Mouse (Mus musculus) hindbrain, embryonic 16.5 days (tissue): ENCODE data around the gene Pde4d. TPM values are rescaled to one million over a fixed set of nuclear protein-coding genes. Genes with fewer than 3 reads are reported as not detected.
A peak's percentile ranks its signal among the peaks of the same experiment; 100 is the strongest.

Source experiments
- ATAC-seq: fragments of 200-750 bp; cut with Nextera tagmentation; 2 replicates; pipeline ENCODE4 v1.8.0; 2017; ENCODE audit warnings: moderate TSS enrichment, moderate library complexity
- H3K27ac ChIP-seq: fragments of 300-500 bp; sonication (generic); 2 replicates; pipeline ENCODE4 v1.5.1; 2014; ENCODE audit warnings: low read depth, mild to moderate bottlenecking, control low read depth, low read length, moderate library complexity
- H3K27me3 ChIP-seq: fragments of 300-500 bp; sonication (generic); replicated peaks from 2 replicates; pipeline ENCODE4 v1.6.1; 2014; ENCODE audit warnings: low read length; ENCODE audit not compliant: control insufficient read depth, insufficient read depth
- H3K36me3 ChIP-seq: fragments of 300-500 bp; sonication (generic); 2 replicates; pipeline ENCODE4 v1.6.1; 2014; ENCODE audit warnings: mild to moderate bottlenecking, low read length, moderate library complexity, mixed read lengths; ENCODE audit not compliant: control insufficient read depth, insufficient read depth
- H3K4me1 ChIP-seq: fragments of 300-500 bp; sonication (generic); 2 replicates; pipeline ENCODE4 v1.6.1; 2014; ENCODE audit warnings: low read depth, low read length; ENCODE audit not compliant: control insufficient read depth, insufficient read depth
- H3K4me2 ChIP-seq: fragments of 300-500 bp; sonication (generic); 2 replicates; pipeline ENCODE4 v1.6.1; 2014; ENCODE audit warnings: mild to moderate bottlenecking, low read length, control low read depth, moderate library complexity
- H3K4me3 ChIP-seq: fragments of 300-500 bp; sonication (generic); 2 replicates; pipeline ENCODE4 v1.5.1; 2014; ENCODE audit warnings: mild to moderate bottlenecking, low read length, control low read depth, moderate library complexity
- H3K9ac ChIP-seq: fragments of 300-500 bp; sonication (generic); 2 replicates; pipeline ENCODE4 v1.6.1; 2014; ENCODE audit warnings: low read depth, mild to moderate bottlenecking, control low read depth, low read length, moderate library complexity
- H3K9me3 ChIP-seq: fragments of 300-500 bp; sonication (generic); 2 replicates; pipeline ENCODE4 v1.6.1; 2014; ENCODE audit warnings: mild to moderate bottlenecking, low read length, moderate library complexity; ENCODE audit not compliant: control insufficient read depth
- WGBS: fragments of 180-500 bp; shearing (Covaris S2); extraction: QIAGEN DNeasy Blood & Tissue Kit; methylation state at CpG from one replicate; pipeline ENCODE4 v1.1.7; 2014; 5-methylcytosine and 5-hydroxymethylcytosine counted together
- polyA plus RNA-seq: library from polyadenylated mRNA; unstranded; fragments of >200 nt; fragmentation: Nextera tagmentation; extraction: Ambion mirVana; gene quantifications from 2 replicates; pipeline ENCODE4 v1.2.1, GENCODE M21; 2015

Pde4d gene
- polyA plus RNA-seq, 1 experiment from 2014 or later, result 18.5 TPM

DNA sequence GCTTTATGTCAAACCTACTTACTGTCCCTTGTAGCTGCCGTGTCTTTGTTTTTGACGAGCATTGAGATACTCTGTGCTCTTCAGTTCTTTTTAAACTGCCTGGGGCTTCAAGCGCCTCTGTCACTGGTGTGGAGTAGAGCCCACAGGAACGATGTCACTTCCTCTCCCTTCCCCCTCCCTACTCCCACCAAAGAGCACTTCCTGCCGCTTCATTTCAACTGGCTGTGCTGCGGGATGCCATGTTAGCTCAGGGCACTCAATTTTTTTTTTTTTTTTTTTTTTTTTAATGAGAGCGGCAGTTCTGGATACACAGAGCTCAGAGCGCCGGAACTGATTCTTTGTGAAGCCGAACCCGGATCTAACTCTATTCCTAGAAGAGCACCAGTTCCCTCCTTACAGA lies 789.5 kb downstream of the Pde4d start:
- 0 out of 2 replicates have a peak, but pooled peaks have one; percentile 29 for ATAC-seq
- WGBS, result 57% methylated on average over 11 of the region's 11 CpGs
- Histone ChIP-seq H3K36me3 (no peaks in the 10 kb centered on the region), H3K27me3 (no peaks in the 10 kb centered on the region), H3K4me1 (peaks cover 8% of the 10 kb centered on the region), H3K27ac (no peak overlapping the region), H3K9me3 (no peaks in the 10 kb centered on the region), H3K4me3 (no peak overlapping the region), H3K9ac (no peak overlapping the region), H3K4me2 (no peak overlapping the region; the same call in 1 of the 2 replicates)

DNA sequence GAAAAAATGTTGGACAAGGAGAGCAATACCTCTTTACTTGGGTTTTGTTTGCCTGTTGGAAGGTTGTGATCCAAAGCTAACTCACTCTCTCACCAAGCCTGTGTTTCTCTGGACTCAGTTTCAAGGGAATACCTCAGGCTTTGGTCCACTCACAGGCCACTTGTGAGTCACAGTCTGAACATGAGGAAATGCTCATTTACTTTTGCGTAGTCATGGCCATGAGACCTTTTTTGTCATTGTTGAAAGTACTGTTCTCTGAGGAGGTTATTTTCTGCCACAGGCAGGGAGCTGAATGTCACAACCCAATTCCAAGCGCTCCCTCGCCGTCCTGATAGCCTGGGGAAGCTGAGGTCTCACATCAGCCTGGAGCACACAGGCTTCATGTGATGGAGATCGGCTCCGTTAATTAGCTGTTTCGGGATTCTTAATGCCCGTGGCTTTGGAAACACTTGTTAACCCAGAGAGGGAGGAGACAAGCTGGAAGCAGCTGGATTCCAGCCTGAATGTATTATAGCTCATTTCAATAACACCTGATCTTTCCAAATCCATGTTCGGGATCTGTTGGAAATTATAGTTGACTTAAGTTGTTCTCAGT lies 792.8 kb downstream of the Pde4d start:
- Histone ChIP-seq H3K27ac (no peak overlapping the region), H3K27me3 (no peaks in the 10 kb centered on the region), H3K36me3 (no peaks in the 10 kb centered on the region), H3K4me3 (no peak overlapping the region), H3K9me3 (no peaks in the 10 kb centered on the region), H3K9ac (no peak overlapping the region), H3K4me2 (no peak overlapping the region; the same call in 1 of the 2 replicates), H3K4me1 (peaks cover 6% of the 10 kb centered on the region)
- no peak for ATAC-seq
- WGBS, result 60% methylated on average over 9 of the region's 9 CpGs

DNA sequence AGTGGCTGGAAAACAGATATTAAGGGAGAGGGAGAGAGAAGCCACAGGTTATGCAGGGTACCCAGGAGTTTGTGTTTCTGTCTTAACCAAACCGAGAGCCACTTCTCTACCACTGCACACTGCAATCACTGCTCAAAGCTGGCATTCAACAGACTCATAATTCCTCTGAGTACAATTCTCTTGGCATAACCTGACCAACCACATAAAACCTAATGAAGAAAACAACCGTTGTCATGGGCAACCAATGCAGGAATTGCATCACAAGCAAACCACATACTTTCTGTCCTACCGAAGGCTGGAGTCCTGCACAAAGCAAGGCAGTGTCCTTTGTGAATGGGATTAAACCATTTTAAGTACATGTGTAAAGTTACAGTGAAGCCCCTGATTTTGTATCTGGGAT lies 793.4 kb downstream of the Pde4d start:
- ATAC-seq, result no peak
- no peak overlapping the region for H3K27ac ChIP-seq
- peaks cover 6% of the 10 kb centered on the region for H3K4me1 ChIP-seq
- WGBS, result 51% methylated on average over 3 of the region's 3 CpGs
- H3K36me3 ChIP-seq, result no peaks in the 10 kb centered on the region
- H3K4me3 ChIP-seq, result no peak overlapping the region
- no peaks in the 10 kb centered on the region for H3K27me3 ChIP-seq
- H3K4me2 ChIP-seq, result no peak overlapping the region
- H3K9ac ChIP-seq, result no peak overlapping the region
- H3K9me3 ChIP-seq, result no peaks in the 10 kb centered on the region

DNA sequence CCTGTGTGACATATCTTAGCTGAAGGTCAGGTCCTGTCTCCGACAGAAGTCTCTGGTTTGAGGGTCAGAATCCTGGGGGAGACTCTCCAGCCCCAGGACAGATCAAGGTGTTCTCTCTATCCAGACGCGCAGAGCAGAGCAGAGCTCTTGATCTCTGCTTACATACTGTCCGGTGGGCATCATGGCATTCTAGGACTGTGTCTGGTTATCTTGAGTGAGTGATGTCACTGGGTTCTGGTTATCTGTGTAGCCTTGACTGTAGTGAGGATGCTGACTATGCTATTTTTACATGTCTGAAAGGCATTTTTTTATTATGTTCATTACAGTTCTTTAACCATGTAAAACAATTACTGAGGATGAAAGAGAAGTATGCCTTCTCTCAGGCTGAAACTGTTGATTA lies 797.3 kb downstream of the Pde4d start:
- Histone ChIP-seq H3K9ac (no peak overlapping the region), H3K4me2 (no peak overlapping the region), H3K9me3 (no peaks in the 10 kb centered on the region), H3K4me3 (no peak overlapping the region), H3K27ac (no peak overlapping the region), H3K36me3 (no peaks in the 10 kb centered on the region), H3K4me1 (peaks cover 6% of the 10 kb centered on the region), H3K27me3 (no peaks in the 10 kb centered on the region)
- no peak for ATAC-seq
- 98% methylated on average over 4 of the region's 4 CpGs for WGBS

DNA sequence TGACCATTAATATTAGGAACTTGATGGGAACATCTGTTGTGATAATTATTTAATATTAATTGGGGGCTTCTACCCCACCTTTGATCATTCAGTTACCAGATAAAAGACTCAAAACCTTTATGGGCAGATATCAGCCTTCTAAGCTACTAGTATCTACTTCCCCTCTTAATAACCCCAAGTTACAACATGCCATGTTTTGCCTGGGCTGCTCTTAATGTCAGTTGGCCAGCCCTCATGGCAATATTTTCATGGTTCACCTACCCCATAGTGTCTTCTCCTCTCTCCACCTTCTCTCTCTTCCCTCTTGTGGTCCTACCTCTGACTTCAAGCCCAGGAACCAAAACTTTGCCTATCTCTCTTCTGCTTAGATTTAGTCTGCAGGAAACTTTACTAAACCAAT lies 799.6 kb downstream of the Pde4d start:
- Histone ChIP-seq H3K9ac (no peak overlapping the region), H3K4me2 (no peak overlapping the region), H3K27ac (no peak overlapping the region), H3K9me3 (no peaks in the 10 kb centered on the region), H3K4me1 (no peaks in the 10 kb centered on the region), H3K27me3 (no peaks in the 10 kb centered on the region), H3K4me3 (no peak overlapping the region), H3K36me3 (no peaks in the 10 kb centered on the region)
- no peak for ATAC-seq

DNA sequence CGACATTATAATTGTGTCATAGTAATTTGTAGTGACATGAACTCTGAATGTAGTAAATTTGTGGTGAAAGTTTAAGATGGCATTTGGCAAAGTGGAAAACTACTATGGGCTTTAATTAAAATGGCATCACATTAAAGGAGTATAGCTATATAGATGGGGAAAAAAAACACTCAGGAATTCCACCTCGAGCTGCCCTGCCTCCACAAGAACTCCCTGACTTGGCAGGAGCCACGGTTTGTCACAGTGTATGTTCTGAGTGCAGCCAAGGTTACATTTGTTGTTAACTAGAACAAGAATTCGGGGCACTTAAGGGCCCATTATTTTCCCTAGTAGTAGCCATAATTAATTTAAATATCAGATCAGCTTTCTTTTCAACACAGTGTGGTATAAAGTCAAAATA lies 805.9 kb downstream of the Pde4d start:
- Histone ChIP-seq H3K9me3 (no peaks in the 10 kb centered on the region), H3K4me1 (peaks cover 2% of the 10 kb centered on the region), H3K4me3 (no peak overlapping the region), H3K36me3 (no peaks in the 10 kb centered on the region), H3K27ac (no peak overlapping the region), H3K27me3 (no peaks in the 10 kb centered on the region), H3K9ac (no peak overlapping the region), H3K4me2 (no peak overlapping the region)
- 56% methylated on average over 4 of the region's 4 CpGs for WGBS
- no peak for ATAC-seq

DNA sequence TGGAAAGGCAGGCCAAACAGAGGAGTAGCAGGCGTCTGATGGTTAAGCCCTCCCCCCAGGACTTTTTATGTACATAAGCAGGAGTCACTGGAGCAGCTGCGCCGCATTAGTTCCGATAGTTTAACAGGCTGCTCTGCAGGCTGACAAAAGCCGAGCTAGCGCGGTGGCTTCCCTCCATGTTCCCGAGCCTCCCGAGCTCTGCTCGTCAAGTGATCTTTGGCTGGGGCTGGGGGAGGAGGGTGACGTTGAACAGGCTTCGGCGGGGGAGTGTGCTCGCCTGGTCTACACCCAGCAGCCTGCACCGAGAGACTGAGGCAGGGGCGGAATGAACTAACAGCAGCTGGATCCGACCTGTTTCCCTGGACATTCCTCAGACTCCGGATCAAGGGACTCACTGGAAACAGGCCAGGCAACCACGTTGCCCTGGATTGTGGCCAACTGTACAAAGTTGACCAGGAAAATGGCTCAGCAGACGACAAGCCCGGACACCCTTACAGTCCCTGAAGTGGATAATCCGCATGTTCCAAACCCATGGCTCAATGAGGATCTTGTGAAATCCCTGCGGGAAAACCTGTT lies 810.6 kb downstream of the Pde4d start:
- H3K4me3 ChIP-seq, result peak overlapping the region; percentile 54
- no peaks in the 10 kb centered on the region for H3K9me3 ChIP-seq
- ATAC-seq, result peak; percentile 94
- peak overlapping the region; percentile 89 for H3K4me2 ChIP-seq
- WGBS, result under 1% methylated on average over 23 of the region's 23 CpGs
- no peaks in the 10 kb centered on the region for H3K27me3 ChIP-seq
- H3K4me1 ChIP-seq, result peaks cover 6% of the 10 kb centered on the region
- H3K9ac ChIP-seq, result peak overlapping the region; percentile 66
- H3K27ac ChIP-seq, result peak overlapping the region; percentile 49
- no peaks in the 10 kb centered on the region for H3K36me3 ChIP-seq

DNA sequence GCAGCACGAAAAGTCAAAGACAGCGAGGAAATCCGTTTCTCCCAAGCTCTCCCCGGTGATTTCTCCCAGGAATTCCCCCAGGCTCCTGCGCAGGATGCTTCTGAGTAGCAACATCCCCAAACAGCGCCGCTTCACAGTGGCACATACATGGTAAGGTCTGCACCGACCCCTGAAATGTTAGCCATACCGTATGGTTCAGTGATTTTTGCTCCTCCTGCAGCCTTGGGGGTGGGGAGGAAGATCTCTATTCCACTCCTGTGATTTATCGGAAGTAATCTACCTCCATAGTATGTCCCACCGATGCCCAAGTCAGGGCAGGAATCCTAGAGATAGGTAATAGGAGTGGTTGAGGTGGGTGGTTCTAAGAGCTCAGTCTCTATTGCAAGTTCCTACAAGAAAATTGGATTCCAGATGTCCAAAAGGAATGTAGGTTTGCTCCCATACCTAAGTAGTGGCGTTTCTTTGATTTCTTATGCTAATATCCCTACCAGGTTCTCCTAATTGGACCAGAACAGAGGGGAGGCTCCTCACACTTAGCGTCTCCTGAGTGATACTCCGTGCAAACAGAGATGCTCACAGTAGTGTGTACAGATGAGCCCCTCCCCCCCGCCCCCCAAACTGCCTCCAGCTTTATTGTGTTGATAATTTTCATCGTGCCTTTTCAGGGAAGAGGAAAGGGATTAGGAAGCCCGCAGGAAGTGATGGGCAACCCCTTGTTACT lies 811.2 kb downstream of the Pde4d start:
- Histone ChIP-seq H3K27me3 (no peaks in the 10 kb centered on the region), H3K4me2 (peak overlapping the region; percentile 89), H3K4me3 (peak overlapping the region; percentile 54), H3K36me3 (no peaks in the 10 kb centered on the region), H3K4me1 (peaks cover 6% of the 10 kb centered on the region), H3K27ac (0 out of 2 replicates have a peak overlapping the region, but pooled peaks have one; percentile 49), H3K9me3 (no peaks in the 10 kb centered on the region), H3K9ac (peak overlapping the region; percentile 66)
- ATAC-seq, result peak; percentile 59
- whole genome bisulfite sequencing, result 2% methylated on average over 17 of the region's 17 CpGs

DNA sequence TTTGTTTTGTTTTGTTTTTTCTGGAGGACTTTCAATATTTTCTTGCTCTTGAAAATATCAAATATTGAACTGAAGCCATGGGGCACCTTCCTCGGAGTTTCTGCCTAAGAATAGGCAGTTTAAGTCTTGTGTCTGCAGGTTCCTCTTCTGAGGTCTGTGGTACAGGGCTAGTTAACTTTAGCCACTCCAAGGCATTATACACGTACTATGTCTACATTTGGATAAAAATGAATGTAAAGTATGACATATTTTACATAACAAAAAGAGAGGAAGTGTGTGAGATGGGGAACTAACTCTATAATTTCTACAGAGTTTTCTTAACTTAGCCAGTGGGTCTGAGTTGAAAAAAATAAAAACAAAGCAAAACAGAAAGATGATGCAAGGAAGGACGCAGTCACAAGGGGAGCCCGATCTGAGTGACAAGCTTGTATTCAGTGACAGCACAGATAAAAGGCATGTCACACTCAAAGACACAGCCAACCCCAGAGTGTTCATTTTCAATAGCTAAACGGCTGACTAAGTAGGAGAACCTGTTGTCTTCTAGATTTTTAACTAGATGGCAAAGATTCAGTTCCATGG lies 812.0 kb downstream of the Pde4d start:
- H3K4me2 ChIP-seq, result peak overlapping the region; percentile 89
- 22% methylated on average over 5 of the region's 5 CpGs for WGBS

More for the DNA sequence above, 812.0 kb downstream of the Pde4d start:
- Histone ChIP-seq H3K9ac (no peak overlapping the region), H3K27ac (no peak overlapping the region), H3K4me1 (peaks cover 6% of the 10 kb centered on the region), H3K9me3 (no peaks in the 10 kb centered on the region), H3K27me3 (no peaks in the 10 kb centered on the region), H3K36me3 (no peaks in the 10 kb centered on the region), H3K4me3 (no peak overlapping the region; the same call in 1 of the 2 replicates)
- no peak for ATAC-seq
